Mouse (Mus musculus) ovary, adult 2 months (tissue): ENCODE measurements around the gene I830077J02Rik. TPM values are rescaled to one million over a fixed set of nuclear protein-coding genes. Genes with fewer than 3 reads are reported as not detected.

ENCODE experiments used
- polyA plus RNA-seq: library from polyadenylated mRNA; depleted of rRNA; stranded (reverse); fragments of >200 nt; gene quantifications from 2 replicates; pipeline ENCODE4 v1.2.3, GENCODE M21; 2012; rRNA removed

I830077J02Rik gene
- polyA plus RNA-seq = 0.54 and 0.71 TPM in 2 replicates

GRCm38 (mm10) chr3:105932240-105933071, at the start of gene I830077J02Rik:
TSS of gene I830077J02Rik (minus strand) at chr3:105932664.

GRCm38 (mm10) chr3:105973411-105973810, 40.9 kb upstream of the I830077J02Rik start, which contains the start of gene Ovgp1:
TSS of gene Ovgp1 (plus strand) at chr3:105973711.

GRCm38 (mm10) chr3:105959999-105960398, 27.5 kb upstream of the I830077J02Rik start, which contains the start of gene Atp5f1:
TSS of gene Atp5f1 (minus strand) at chr3:105960099.

GRCm38 (mm10) chr3:105958974-105959580, 26.6 kb upstream of the I830077J02Rik start, which contains the start of gene Wdr77:
TSS of gene Wdr77 (plus strand) at chr3:105959369.

Other genes starting within 250 kb of the I830077J02Rik start
- gene Ddx20, start 245.1 kb downstream of the I830077J02Rik start, polyA plus RNA-seq = 53.1 and 78.9 TPM in 2 replicates
- gene Inka2, start 228.1 kb downstream of the I830077J02Rik start, polyA plus RNA-seq = 3.0 and 3.8 TPM in 2 replicates
- gene Rap1a, start 131.3 kb downstream of the I830077J02Rik start, polyA plus RNA-seq = 1.6 and 2.6 TPM in 2 replicates
- gene Adora3, start 61.8 kb downstream of the I830077J02Rik start, polyA plus RNA-seq = 0.22 and 0.83 TPM in 2 replicates
- 0.31 TPM in 1 of 2 replicates, not detected in the other for gene Tmigd3, start 61.8 kb downstream of the I830077J02Rik start, polyA plus RNA-seq
- gene Wdr77, start 26.7 kb upstream of the I830077J02Rik start, polyA plus RNA-seq = 46.1 and 50.9 TPM in 2 replicates
- gene Atp5f1, start 27.4 kb upstream of the I830077J02Rik start, polyA plus RNA-seq = 86.4 and 120 TPM in 2 replicates
- 554 and 678 TPM in 2 replicates for gene Ovgp1, start 41.0 kb upstream of the I830077J02Rik start, polyA plus RNA-seq
- gene Pifo, start 82.0 kb upstream of the I830077J02Rik start, polyA plus RNA-seq = 5.2 and 7.8 TPM in 2 replicates
- not detected in 2 replicates for gene Chil5, start 100.2 kb upstream of the I830077J02Rik start, polyA plus RNA-seq
- 0.71 and 1.4 TPM in 2 replicates for gene Chia1, start 180.6 kb upstream of the I830077J02Rik start, polyA plus RNA-seq
- gene Chil3, start 234.9 kb upstream of the I830077J02Rik start, polyA plus RNA-seq = 0.08 and 0.09 TPM in 2 replicates